Mouse (Mus musculus): ENCODE results near the gene Ms4a3. TPM values are rescaled to one million over a fixed set of nuclear protein-coding genes. Genes with fewer than 3 reads are reported as not detected.

The Ms4a3 gene
- 0.24 TPM in 1 of 2 replicates, not detected in the other for polyA plus RNA-seq (2015; fragmentation: Nextera tagmentation; extraction: Ambion mirVana)

DNA sequence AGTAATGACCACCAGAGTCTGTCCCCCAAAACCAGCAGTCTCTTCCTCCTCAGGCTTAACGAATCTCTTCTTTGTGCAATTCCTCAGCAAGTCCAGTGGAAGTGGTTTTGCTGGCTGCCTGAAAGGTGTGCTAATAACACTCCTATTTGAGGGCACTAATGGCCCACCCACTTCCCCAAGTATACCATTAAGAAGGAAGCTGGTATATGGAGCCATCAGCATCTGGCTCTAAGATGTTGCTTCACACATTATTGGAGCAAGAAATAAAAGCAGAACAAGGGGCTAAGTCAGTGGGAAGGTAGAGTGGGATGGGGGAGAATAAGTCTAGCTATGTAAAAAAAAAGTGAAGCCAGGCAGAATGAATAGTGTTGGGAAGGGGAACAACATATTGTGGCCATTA, at the start of gene Ms4a3:
TSS of gene Ms4a3 (minus strand) at position 120 of the 400 bp plus-strand sequence.
- Histone ChIP-seq H3K4me2 (replicated peaks) (no peak within 1 kb of the TSS), H3K27me3 (no peaks in the 10 kb centered on the region), H3K36me3 (no peaks in the 10 kb centered on the region), H3K9me3 (replicated peaks) (no peaks in the 10 kb centered on the region), H3K4me3 (replicated peaks) (no peak within 1 kb of the TSS), H3K9ac (no peak within 1 kb of the TSS), H3K4me1 (no peaks in the 10 kb centered on the region), H3K27ac (replicated peaks) (no peak within 1 kb of the TSS)
- ATAC-seq (ENCODE audit: insufficient number of reproducible peaks, low FRiP score, low TSS enrichment, low read depth): no peak
- WGBS: 64% methylated on average over 1 of the region's 1 CpGs

DNA sequence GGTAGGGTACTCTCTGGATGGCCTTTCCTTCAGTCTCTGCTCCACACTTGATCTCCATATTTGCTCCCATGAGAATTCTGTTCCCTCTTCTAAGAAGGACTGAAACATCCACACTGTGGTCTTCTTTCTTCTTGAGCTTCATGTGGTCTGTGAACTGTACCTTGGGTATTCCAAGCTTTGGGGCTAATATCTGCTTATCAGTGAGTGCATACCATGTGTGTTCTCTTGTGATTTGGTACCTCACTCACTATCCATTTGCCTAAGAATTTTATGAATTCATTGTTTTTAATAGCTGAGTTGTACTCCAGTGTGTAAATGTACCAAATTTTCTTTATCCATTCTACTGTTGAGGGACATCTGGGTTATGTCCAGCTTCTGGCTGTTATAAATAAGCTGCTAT, 20.9 kb upstream of the Ms4a3 start:
- H3K36me3 ChIP-seq: no peaks in the 10 kb centered on the region
- H3K4me2 ChIP-seq (replicated peaks): no peak overlapping the region
- H3K9ac ChIP-seq: no peak overlapping the region
- H3K9me3 ChIP-seq (replicated peaks): no peaks in the 10 kb centered on the region
- no peak overlapping the region for H3K4me3 ChIP-seq (replicated peaks)
- no peak overlapping the region for H3K27ac ChIP-seq (replicated peaks)
- H3K27me3 ChIP-seq: no peaks in the 10 kb centered on the region
- no peaks in the 10 kb centered on the region for H3K4me1 ChIP-seq
- ATAC-seq (ENCODE audit: insufficient number of reproducible peaks, low FRiP score, low TSS enrichment, low read depth): no peak

GRCm38 (mm10) chr19:11660459-11660858, 19.8 kb upstream of the Ms4a3 start, which contains the start of gene Oosp2:
Gene Oosp2 (minus strand): TSS chr19:11660559.
- Histone ChIP-seq H3K4me2 (replicated peaks) (no peak within 1 kb of the TSS), H3K9me3 (replicated peaks) (no peaks in the 10 kb centered on the region), H3K27ac (replicated peaks) (no peak within 1 kb of the TSS), H3K9ac (no peak within 1 kb of the TSS), H3K36me3 (no peaks in the 10 kb centered on the region), H3K4me3 (replicated peaks) (no peak within 1 kb of the TSS), H3K27me3 (no peaks in the 10 kb centered on the region), H3K4me1 (no peaks in the 10 kb centered on the region)
- ATAC-seq (ENCODE audit: insufficient number of reproducible peaks, low FRiP score, low TSS enrichment, low read depth): no peak
- 90% methylated on average over 5 of the region's 5 CpGs for WGBS

- H3K4me1 ChIP-seq: no peaks in the 10 kb centered on the region
- no peak overlapping the region for H3K9ac ChIP-seq
- no peaks in the 10 kb centered on the region for H3K9me3 ChIP-seq (replicated peaks)
- 62% methylated on average over 2 of the region's 2 CpGs for WGBS
- no peaks in the 10 kb centered on the region for H3K36me3 ChIP-seq
- H3K27ac ChIP-seq (replicated peaks): no peak overlapping the region
- ATAC-seq (ENCODE audit: insufficient number of reproducible peaks, low FRiP score, low TSS enrichment, low read depth): no peak
- no peak overlapping the region for H3K4me3 ChIP-seq (replicated peaks)
- H3K4me2 ChIP-seq (replicated peaks): no peak overlapping the region
- H3K27me3 ChIP-seq: no peaks in the 10 kb centered on the region
Observed at GRCm38 (mm10) chr19:11659142-11659541, 18.5 kb upstream of the Ms4a3 start.

DNA sequence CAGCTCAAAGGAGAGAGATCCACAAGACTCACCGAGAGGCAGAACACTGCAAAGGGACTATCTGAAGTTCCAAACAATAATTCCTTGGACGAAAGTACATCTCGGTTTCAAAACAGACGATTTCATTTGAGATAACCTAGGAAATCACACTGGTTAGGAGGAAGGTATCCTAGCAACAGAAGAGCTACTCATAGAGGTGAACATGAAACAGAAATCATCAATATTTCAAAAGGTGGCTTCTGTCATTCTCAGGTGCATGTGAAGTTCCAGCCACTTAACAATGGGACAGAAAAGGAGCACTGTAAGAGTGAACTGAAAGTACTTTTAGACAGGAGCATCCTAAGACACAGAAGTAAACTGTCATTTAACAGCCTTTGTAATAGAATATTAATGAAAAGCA, 8.9 kb upstream of the Ms4a3 start:
- ATAC-seq (ENCODE audit: insufficient number of reproducible peaks, low FRiP score, low TSS enrichment, low read depth): no peak
- H3K27ac ChIP-seq (replicated peaks): no peak overlapping the region
- no peak overlapping the region for H3K4me2 ChIP-seq (replicated peaks)
- no peak overlapping the region for H3K9ac ChIP-seq
- H3K27me3 ChIP-seq: no peaks in the 10 kb centered on the region
- no peak overlapping the region for H3K4me3 ChIP-seq (replicated peaks)
- no peaks in the 10 kb centered on the region for H3K36me3 ChIP-seq
- no peaks in the 10 kb centered on the region for H3K4me1 ChIP-seq
- no peaks in the 10 kb centered on the region for H3K9me3 ChIP-seq (replicated peaks)
- 73% methylated on average over 4 of the region's 4 CpGs for WGBS

DNA sequence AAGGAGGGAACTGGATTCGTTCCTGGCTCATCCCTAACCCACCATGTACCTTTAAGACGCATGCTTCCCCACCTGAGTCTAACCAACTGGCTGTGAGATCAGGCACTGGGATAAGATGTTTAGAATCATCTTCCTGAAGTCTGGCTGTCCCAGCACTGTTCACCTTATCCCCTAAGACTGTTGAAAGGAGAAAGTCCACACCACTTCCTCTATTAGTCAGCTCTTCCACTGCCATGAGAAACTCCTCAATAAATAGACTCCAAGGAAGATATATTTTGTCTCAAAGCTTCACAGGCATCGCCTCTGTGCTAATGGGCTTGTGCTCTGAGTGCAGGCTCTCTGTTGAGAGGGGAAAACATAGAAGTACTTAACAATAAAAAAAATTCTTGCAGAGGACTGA, 5.5 kb upstream of the Ms4a3 start:
- H3K27ac ChIP-seq (replicated peaks): no peak overlapping the region
- H3K4me2 ChIP-seq (replicated peaks): no peak overlapping the region
- H3K4me3 ChIP-seq (replicated peaks): no peak overlapping the region
- H3K27me3 ChIP-seq: no peaks in the 10 kb centered on the region
- WGBS: 76% methylated on average over 3 of the region's 3 CpGs
- H3K4me1 ChIP-seq: no peaks in the 10 kb centered on the region
- no peaks in the 10 kb centered on the region for H3K36me3 ChIP-seq
- ATAC-seq (ENCODE audit: insufficient number of reproducible peaks, low FRiP score, low TSS enrichment, low read depth): no peak
- H3K9ac ChIP-seq: no peak overlapping the region
- no peaks in the 10 kb centered on the region for H3K9me3 ChIP-seq (replicated peaks)

DNA sequence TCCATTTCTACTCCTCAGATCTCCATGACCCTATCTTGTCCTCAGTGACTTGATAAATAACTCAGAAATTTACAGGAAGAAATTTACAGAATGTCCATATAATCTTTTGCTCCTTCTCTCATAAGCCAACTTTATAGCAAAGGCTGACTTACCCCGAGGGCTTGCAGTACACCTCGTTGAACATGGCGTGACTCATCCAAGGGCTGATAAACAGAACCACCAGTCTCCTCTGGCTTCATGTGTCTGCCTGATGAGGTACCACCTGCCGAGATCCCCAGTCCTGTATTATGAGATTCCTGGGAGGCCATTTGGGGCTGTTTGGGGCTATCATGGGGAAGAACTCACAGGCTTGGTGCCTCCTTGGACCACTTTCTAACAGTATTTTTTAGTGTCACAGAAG, 1.6 kb downstream of the Ms4a3 start:
- no peaks in the 10 kb centered on the region for H3K27me3 ChIP-seq
- ATAC-seq (ENCODE audit: insufficient number of reproducible peaks, low FRiP score, low TSS enrichment, low read depth): no peak
- H3K4me2 ChIP-seq (replicated peaks): no peak overlapping the region
- no peak overlapping the region for H3K4me3 ChIP-seq (replicated peaks)
- H3K9me3 ChIP-seq (replicated peaks): no peaks in the 10 kb centered on the region
- 63% methylated on average over 4 of the region's 4 CpGs for WGBS
- H3K36me3 ChIP-seq: no peaks in the 10 kb centered on the region
- H3K4me1 ChIP-seq: no peaks in the 10 kb centered on the region
- H3K27ac ChIP-seq (replicated peaks): no peak overlapping the region
- H3K9ac ChIP-seq: no peak overlapping the region

DNA sequence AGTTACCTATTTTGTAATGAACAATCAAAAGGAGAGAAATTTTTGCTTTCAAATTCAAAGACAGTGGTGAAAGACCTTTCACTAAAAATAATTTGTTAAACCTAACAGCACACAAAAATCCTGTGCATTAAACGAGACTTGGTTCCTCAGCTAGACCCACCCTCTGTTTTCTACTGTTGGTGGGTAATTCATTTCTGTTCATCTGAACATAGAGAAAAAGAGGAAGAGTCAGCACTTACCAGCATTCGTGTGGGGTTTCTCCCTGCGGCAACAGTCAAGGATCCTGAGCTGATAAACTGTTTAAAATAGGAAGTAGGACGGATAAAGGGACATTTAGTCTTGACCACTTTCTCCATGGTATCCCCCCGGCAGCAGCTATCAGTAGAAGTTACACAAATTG, 5.1 kb downstream of the Ms4a3 start:
- H3K4me1 ChIP-seq: no peaks in the 10 kb centered on the region
- H3K9ac ChIP-seq: no peak overlapping the region
- no peaks in the 10 kb centered on the region for H3K9me3 ChIP-seq (replicated peaks)
- no peaks in the 10 kb centered on the region for H3K27me3 ChIP-seq
- WGBS: 74% methylated on average over 5 of the region's 5 CpGs
- H3K36me3 ChIP-seq: no peaks in the 10 kb centered on the region
- H3K27ac ChIP-seq (replicated peaks): no peak overlapping the region
- H3K4me2 ChIP-seq (replicated peaks): no peak overlapping the region
- H3K4me3 ChIP-seq (replicated peaks): no peak overlapping the region
- no peak for ATAC-seq (ENCODE audit: insufficient number of reproducible peaks, low FRiP score, low TSS enrichment, low read depth)

GRCm38 (mm10) chr19:11634330-11634729, 6.3 kb downstream of the Ms4a3 start:
- H3K27ac ChIP-seq (replicated peaks): no peak overlapping the region
- H3K4me2 ChIP-seq (replicated peaks): no peak overlapping the region
- no peak overlapping the region for H3K4me3 ChIP-seq (replicated peaks)
- H3K4me1 ChIP-seq: no peaks in the 10 kb centered on the region
- no peaks in the 10 kb centered on the region for H3K36me3 ChIP-seq
- no peak overlapping the region for H3K9ac ChIP-seq
- no peaks in the 10 kb centered on the region for H3K27me3 ChIP-seq
- H3K9me3 ChIP-seq (replicated peaks): no peaks in the 10 kb centered on the region
- no peak for ATAC-seq (ENCODE audit: insufficient number of reproducible peaks, low FRiP score, low TSS enrichment, low read depth)
- WGBS: 78% methylated on average over 2 of the region's 2 CpGs

- no peaks in the 10 kb centered on the region for H3K4me1 ChIP-seq
- no peaks in the 10 kb centered on the region for H3K36me3 ChIP-seq
- ATAC-seq (ENCODE audit: insufficient number of reproducible peaks, low FRiP score, low TSS enrichment, low read depth): no peak
- 86% methylated on average over 1 of the region's 1 CpGs for WGBS
- H3K9me3 ChIP-seq (replicated peaks): no peaks in the 10 kb centered on the region
- H3K9ac ChIP-seq: no peak overlapping the region
- H3K4me3 ChIP-seq (replicated peaks): no peak overlapping the region
- H3K4me2 ChIP-seq (replicated peaks): no peak overlapping the region
- no peak overlapping the region for H3K27ac ChIP-seq (replicated peaks)
- H3K27me3 ChIP-seq: no peaks in the 10 kb centered on the region
Observed at GRCm38 (mm10) chr19:11633732-11634131, 6.9 kb downstream of the Ms4a3 start.

DNA sequence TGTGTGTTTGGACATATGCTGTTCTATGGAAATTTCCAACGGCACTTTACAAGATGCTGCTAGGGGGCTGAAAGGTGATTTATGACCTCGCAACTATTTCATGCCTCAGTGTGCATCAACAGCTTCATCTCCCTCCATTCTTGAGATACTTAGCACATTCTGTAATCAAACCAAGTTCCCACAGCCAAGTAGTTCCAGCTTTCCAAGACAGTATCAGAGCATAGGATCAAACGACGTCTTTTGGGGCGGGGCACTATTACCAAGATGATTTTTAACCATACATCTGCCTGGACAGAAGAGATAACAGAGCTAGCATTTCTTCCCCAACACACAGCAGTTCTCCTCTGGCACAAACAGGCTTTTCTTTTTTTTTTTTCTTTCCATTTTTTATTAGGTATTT, 15.4 kb downstream of the Ms4a3 start:
- no peaks in the 10 kb centered on the region for H3K9me3 ChIP-seq (replicated peaks)
- H3K36me3 ChIP-seq: no peaks in the 10 kb centered on the region
- 70% methylated on average over 5 of the region's 5 CpGs for WGBS
- H3K9ac ChIP-seq: no peak overlapping the region
- no peak overlapping the region for H3K4me2 ChIP-seq (replicated peaks)
- no peaks in the 10 kb centered on the region for H3K27me3 ChIP-seq
- ATAC-seq (ENCODE audit: insufficient number of reproducible peaks, low FRiP score, low TSS enrichment, low read depth): no peak
- no peaks in the 10 kb centered on the region for H3K4me1 ChIP-seq
- H3K4me3 ChIP-seq (replicated peaks): no peak overlapping the region
- no peak overlapping the region for H3K27ac ChIP-seq (replicated peaks)

- no peak overlapping the region for H3K4me2 ChIP-seq (replicated peaks)
- no peaks in the 10 kb centered on the region for H3K36me3 ChIP-seq
- no peak overlapping the region for H3K9ac ChIP-seq
- no peaks in the 10 kb centered on the region for H3K4me1 ChIP-seq
- H3K27me3 ChIP-seq: no peaks in the 10 kb centered on the region
- no peak overlapping the region for H3K27ac ChIP-seq (replicated peaks)
- no peak for ATAC-seq (ENCODE audit: insufficient number of reproducible peaks, low FRiP score, low TSS enrichment, low read depth)
- no peak overlapping the region for H3K4me3 ChIP-seq (replicated peaks)
- H3K9me3 ChIP-seq (replicated peaks): no peaks in the 10 kb centered on the region
Observed at GRCm38 (mm10) chr19:11624800-11625199, 15.9 kb downstream of the Ms4a3 start.

Measured in embryonic facial prominence, embryonic 15.5 days (tissue).